Mouse (Mus musculus): ENCODE measurements at regions not wholly inside any gene's neighbourhood (a gene's known extent, or its start where the extent isn't known, plus 50 kb on each side); places are given as distances from the start of the nearest gene placed in this dataset.

DNA sequence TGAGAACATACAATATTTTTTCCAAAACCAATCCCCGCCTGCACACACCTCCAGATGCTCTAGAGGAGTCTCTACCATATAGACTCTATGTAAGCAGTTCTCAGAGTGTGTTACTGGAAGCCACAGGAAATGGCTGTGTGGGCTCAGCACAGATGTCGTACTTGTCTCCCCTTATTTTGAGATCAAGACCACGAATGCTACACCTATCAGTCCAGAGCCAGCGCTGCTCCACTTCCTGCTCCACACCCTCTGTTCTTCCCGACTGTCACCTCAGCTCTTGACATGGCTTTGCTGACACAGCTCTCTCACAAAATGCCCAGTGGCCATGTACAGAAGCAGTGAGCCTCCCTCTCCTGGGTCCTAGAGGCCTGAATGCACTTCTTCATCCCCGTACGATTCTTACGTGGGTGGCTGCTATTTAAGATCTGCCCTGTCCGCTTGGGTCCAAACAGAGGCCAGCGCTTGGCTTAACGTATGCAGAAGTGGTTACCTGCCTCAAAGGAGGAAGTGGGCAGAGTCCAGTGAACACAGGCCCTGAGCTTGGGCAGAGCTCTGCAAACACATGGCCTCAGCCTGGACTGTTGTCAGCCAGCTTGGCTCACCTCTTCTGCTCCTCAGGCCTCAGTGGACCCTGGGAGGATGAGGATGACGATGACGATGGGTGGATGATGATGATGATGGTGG lies 80.5 kb upstream of the Msx2 start:
- DNase-seq, result peak; percentile 45

GRCm38 (mm10) chr13:53548396-53548795 lies 75.5 kb upstream of the Msx2 start:
- DNase-seq, result peak; percentile 43

GRCm38 (mm10) chr13:53543291-53543690 lies 70.4 kb upstream of the Msx2 start:
- no peak for DNase-seq

DNA sequence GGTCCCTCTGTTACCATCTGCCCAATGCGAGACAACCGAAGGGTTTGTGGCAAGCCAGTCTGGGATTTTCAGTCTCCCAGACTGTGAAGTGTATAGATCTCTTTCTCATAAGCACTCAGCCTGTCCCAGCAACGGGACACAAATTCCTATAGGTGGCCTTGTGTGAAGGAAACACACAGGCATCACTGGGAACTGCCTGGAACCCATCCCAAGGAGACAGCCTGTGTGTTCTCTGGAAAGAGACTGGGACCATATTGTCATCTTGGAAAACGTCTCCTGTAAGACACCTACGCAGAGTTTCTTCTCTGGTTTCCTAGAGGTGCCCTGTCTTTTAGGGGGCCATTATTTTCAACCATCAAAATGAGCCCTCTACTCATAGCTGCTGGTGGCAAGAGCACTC lies 66.9 kb upstream of the Msx2 start:
- DNase-seq, result no peak

- no peak for DNase-seq
Observed at GRCm38 (mm10) chr13:53537937-53538336, 65.1 kb upstream of the Msx2 start.

DNA sequence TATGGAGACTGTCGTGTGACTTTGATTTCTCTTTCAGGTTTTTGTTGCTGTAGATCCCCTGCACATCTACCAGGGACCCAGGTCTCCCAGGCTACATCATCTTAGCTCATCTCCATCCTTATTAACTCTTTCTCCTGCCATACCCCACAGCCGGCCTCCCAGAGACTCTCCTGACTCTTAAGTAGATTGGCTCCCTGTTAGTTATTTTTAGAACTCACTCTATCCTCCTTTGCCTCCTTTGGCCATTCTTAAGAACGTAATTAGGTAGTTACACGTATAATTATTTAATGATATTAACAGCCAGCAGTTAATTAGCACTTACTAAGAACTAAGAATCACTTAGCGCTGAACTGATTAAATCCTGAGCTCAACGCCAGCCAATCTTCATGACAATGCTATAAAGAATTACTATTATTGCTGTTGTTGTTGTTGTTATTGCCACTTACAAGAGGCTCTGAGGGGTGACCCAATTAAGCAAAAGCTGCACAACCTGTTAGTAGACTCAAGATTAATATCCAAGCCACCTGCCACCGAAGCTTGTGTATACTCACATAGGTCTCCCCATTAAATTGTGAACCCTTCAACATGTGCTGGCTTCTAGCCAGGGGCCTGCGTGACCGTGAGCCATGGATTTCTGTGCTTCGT lies 63.0 kb upstream of the Msx2 start:
- peak; percentile 68 for DNase-seq

DNA sequence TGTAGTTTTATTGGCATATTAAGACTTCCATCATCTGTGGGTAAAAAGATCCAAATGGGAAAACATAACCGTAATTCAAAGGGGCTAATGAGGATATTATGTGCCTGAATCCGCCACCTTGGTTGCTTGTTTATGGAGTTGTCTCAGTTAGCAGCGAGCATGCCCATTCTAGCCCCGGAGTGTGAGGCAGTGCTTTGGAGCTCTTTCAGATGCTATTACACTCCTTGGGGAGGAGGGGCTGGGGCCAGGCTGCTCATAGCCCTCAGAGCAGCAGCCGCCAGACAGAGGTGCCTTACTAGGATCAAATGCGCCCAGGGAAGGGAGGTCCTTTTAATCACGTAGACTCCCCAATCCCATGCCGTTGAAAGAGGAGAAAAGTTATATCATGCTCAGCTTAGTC lies 60.9 kb upstream of the Msx2 start:
- no peak for DNase-seq

GRCm38 (mm10) chr13:53526880-53527279 lies 54.0 kb upstream of the Msx2 start:
- no peak for DNase-seq

DNA sequence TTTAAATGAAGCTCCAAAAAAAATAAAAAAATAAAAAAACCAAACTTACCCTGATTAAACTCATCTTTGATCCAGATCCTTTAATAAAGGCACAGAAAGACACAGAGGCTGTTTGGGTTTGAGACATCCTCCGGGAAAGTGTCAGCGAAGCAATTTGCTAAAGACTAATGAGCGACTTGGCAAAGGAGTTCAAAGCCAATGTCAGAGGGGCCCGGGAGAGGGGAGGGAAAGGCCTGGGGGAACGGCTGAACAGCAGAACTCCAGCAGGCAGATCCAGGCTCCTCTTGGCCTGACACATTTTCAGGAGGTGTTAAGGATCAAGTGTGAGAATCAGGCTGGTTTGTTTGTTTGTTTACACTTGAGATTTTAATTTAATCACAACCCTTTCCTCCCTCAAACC lies 49.9 kb upstream of the Msx2 start:
- DNase-seq, result peak; percentile 54

Data from retina, postnatal 1 day (tissue).